Comparison of ENCODE assay signal across 8 mouse cellular contexts in genomic region chr14:24486241-24486767, GRCm38 (mm10). TPM values are rescaled to one million over a fixed set of nuclear protein-coding genes. Genes with fewer than 3 reads are reported as not detected.
DNase-seq lines count a peak whose midpoint lies in the region; ATAC-seq lines count a peak whose summit lies in the region.

No protein-coding gene starts in this region.

- peak overlapping the region; percentile 84 for H3K4me2 ChIP-seq in heart, embryonic 13.5 days
- peak overlapping the region; percentile 80 for H3K4me2 ChIP-seq in hindbrain, embryonic 16.5 days (ENCODE audit: low read length)
- peak overlapping the region; percentile 70 for H3K4me2 ChIP-seq in liver, embryonic 16.5 days (ENCODE audit: low read depth, low read length)

- H3K4me1 ChIP-seq in heart, embryonic 13.5 days = peaks cover 13% of the 10 kb centered on the region
- peaks cover 11% of the 10 kb centered on the region for H3K4me1 ChIP-seq in hindbrain, embryonic 16.5 days (ENCODE audit: control insufficient read depth, insufficient read depth, low read depth, low read length)
- peaks cover 11% of the 10 kb centered on the region for H3K4me1 ChIP-seq in liver, embryonic 16.5 days (ENCODE audit: control insufficient read depth, low read depth, low read length)

- peak overlapping the region; percentile 45; the same call in 1 of the 2 replicates for H3K27ac ChIP-seq in heart, embryonic 13.5 days (replicated peaks)
- H3K27ac ChIP-seq in hindbrain, embryonic 16.5 days (ENCODE audit: low read depth, low read length) = peak overlapping the region; percentile 59; the same call in 1 of the 2 replicates
- peak overlapping the region; percentile 74 for H3K27ac ChIP-seq in liver, embryonic 16.5 days (ENCODE audit: low read length)

- DNase-seq in heart, postnatal 25 days (ENCODE audit: low spot score) = no peak
- DNase-seq in MN1 (ENCODE audit: low spot score) = peak; percentile 47
- DNase-seq in cerebellum, adult 9-10 months = no peak
- no peak for DNase-seq in gastrocnemius, postnatal 14 days

- peaks cover 31% of the 10 kb centered on the region for H3K36me3 ChIP-seq in heart, embryonic 13.5 days
- peaks cover 17% of the 10 kb centered on the region for H3K36me3 ChIP-seq in hindbrain, embryonic 16.5 days (ENCODE audit: control insufficient read depth, insufficient read depth, low read length)
- H3K36me3 ChIP-seq in liver, embryonic 16.5 days (ENCODE audit: control insufficient read depth, insufficient read depth) = peaks cover 13% of the 10 kb centered on the region

- intact Hi-C loops in heart, postnatal 25 days (cut with DNase I) = no loop called here
- intact Hi-C loops in gastrocnemius, postnatal 14 days (cut with DNase I; ENCODE audit: low total_unique reads) = no loop called here

- no peak for ATAC-seq in heart, embryonic 13.5 days (ENCODE audit: extremely low read depth, insufficient number of reproducible peaks, low FRiP score, low TSS enrichment)
- ATAC-seq in hindbrain, embryonic 16.5 days = peak; percentile 13
- ATAC-seq in liver, embryonic 16.5 days (ENCODE audit: low read depth) = no peak
- ATAC-seq in monocyte, adult 5-6 weeks (replicated peaks; ENCODE audit: insufficient number of reproducible peaks, low FRiP score, low TSS enrichment, poor library complexity, severe bottlenecking) = no peak

- peak overlapping the region; percentile 93 for H3K4me3 ChIP-seq in heart, embryonic 13.5 days
- H3K4me3 ChIP-seq in hindbrain, embryonic 16.5 days (ENCODE audit: low read length) = peak overlapping the region; percentile 78
- peak overlapping the region; percentile 93 for H3K4me3 ChIP-seq in liver, embryonic 16.5 days (ENCODE audit: low read depth, low read length)

- WGBS in heart, embryonic 13.5 days = 6% methylated on average over 13 of the region's 13 CpGs
- 7% methylated on average over 13 of the region's 13 CpGs for WGBS in hindbrain, embryonic 16.5 days
- WGBS in liver, embryonic 16.5 days (ENCODE audit: insufficient replicate concordance) = 3% methylated on average over 13 of the region's 13 CpGs

- H3K9ac ChIP-seq in heart, embryonic 13.5 days = peak overlapping the region; percentile 94
- peak overlapping the region; percentile 81 for H3K9ac ChIP-seq in hindbrain, embryonic 16.5 days (ENCODE audit: low read depth, low read length)
- peak overlapping the region; percentile 81 for H3K9ac ChIP-seq in liver, embryonic 16.5 days (ENCODE audit: low read depth, low read length)

- H3K9me3 ChIP-seq in heart, embryonic 13.5 days = no peaks in the 10 kb centered on the region
- no peaks in the 10 kb centered on the region for H3K9me3 ChIP-seq in hindbrain, embryonic 16.5 days (ENCODE audit: control insufficient read depth, low read length)
- no peaks in the 10 kb centered on the region for H3K9me3 ChIP-seq in liver, embryonic 16.5 days (replicated peaks; ENCODE audit: control insufficient read depth, low read length)

- no peaks in the 10 kb centered on the region for H3K27me3 ChIP-seq in heart, embryonic 13.5 days (replicated peaks)
- no peaks in the 10 kb centered on the region for H3K27me3 ChIP-seq in hindbrain, embryonic 16.5 days (replicated peaks; ENCODE audit: control insufficient read depth, insufficient read depth, low read length)
- H3K27me3 ChIP-seq in liver, embryonic 16.5 days (ENCODE audit: control insufficient read depth, insufficient read depth, low read depth, low read length) = no peaks in the 10 kb centered on the region

RNA-seq across cellular contexts. Expression of gene Polr3a, which starts 0.6 kb away (rescaled TPM):
- 12.6 and 13.8 TPM in 2 replicates for polyA plus RNA-seq in heart, embryonic 13.5 days (2015; fragmentation: Nextera tagmentation; extraction: Ambion mirVana)
- 10 to 100 TPM in 1 of 2 experiments, 1 to 10 TPM in 1; 9.3 to 10.2 TPM for total RNA-seq in heart, postnatal 25 days (2021)
- 16.5 and 18.4 TPM in 2 replicates for polyA plus RNA-seq in hindbrain, embryonic 16.5 days (2015; fragmentation: Nextera tagmentation; extraction: Ambion mirVana)
- polyA plus RNA-seq in liver, embryonic 16.5 days (2015; fragmentation: Nextera tagmentation; extraction: Ambion mirVana) = 6.5 TPM in 2 replicates
- 17.4 to 27.5 TPM (median 19.8 TPM) in 3 replicates for total RNA-seq in monocyte, adult 5-6 weeks (2017)
- 1 to 10 TPM; 7.5 to 8.1 TPM for total RNA-seq in gastrocnemius, postnatal 14 days (2021)

RNA-seq across cellular contexts. Expression of gene Rps24, which starts 0.6 kb away (rescaled TPM):
- polyA plus RNA-seq in heart, embryonic 13.5 days (2015; fragmentation: Nextera tagmentation; extraction: Ambion mirVana) = 597 and 600 TPM in 2 replicates
- 100 to 1,000 TPM; 821 to 836 TPM for total RNA-seq in heart, postnatal 25 days (2021)
- polyA plus RNA-seq in hindbrain, embryonic 16.5 days (2015; fragmentation: Nextera tagmentation; extraction: Ambion mirVana) = 456 and 490 TPM in 2 replicates
- polyA plus RNA-seq in liver, embryonic 16.5 days (2015; fragmentation: Nextera tagmentation; extraction: Ambion mirVana) = 374 and 426 TPM in 2 replicates
- total RNA-seq in monocyte, adult 5-6 weeks (2017) = 3,726 to 4,650 TPM (median 4,279 TPM) in 3 replicates
- 100 to 1,000 TPM; 883 to 959 TPM for total RNA-seq in gastrocnemius, postnatal 14 days (2021)
